ENCODE assay signal across 36 mouse cellular contexts in genomic region chr2:129679066-129679465, GRCm38 (mm10). TPM values are rescaled to one million over a fixed set of nuclear protein-coding genes. Genes with fewer than 3 reads are reported as not detected.
"Had no signal": no experiment of that assay in that cellular context is flagged by ENCODE, and none has a peak within 500 bp of the region (broad histone marks: within the 10 kb centered on the region; RNA-seq: fewer than 3 reads in every experiment).

No protein-coding gene starts in this region.

- DNase-seq: heart, postnatal 10 days; heart, postnatal 14 days; heart, postnatal 36 days; kidney, adult 11 months; kidney, adult 18-20 months; kidney, adult 2 months; kidney, adult 8-10 months; kidney, adult 9 months; kidney, postnatal 10 days; kidney, postnatal 14 days; kidney, postnatal 25 days; kidney, postnatal 36 days; kidney, postnatal 4 days; layer of hippocampus, adult 9-11 months; layer of hippocampus, postnatal 36 days had no signal

- H3K27ac ChIP-seq: heart, embryonic 13.5 days; heart, embryonic 15.5 days; hindbrain, embryonic 10.5 days; hindbrain, embryonic 12.5 days; hindbrain, embryonic 13.5 days; hindbrain, embryonic 14.5 days; hindbrain, embryonic 15.5 days; hindbrain, postnatal 0 days; intestine, embryonic 15.5 days; kidney, embryonic 15.5 days; kidney, postnatal 0 days; layer of hippocampus, adult 2 months; left cerebral cortex, adult 2 months had no signal

- H3K9me3 ChIP-seq: heart, embryonic 12.5 days; heart, embryonic 13.5 days; heart, embryonic 15.5 days; hindbrain, embryonic 10.5 days; hindbrain, embryonic 12.5 days; hindbrain, embryonic 13.5 days; hindbrain, embryonic 15.5 days; intestine, embryonic 15.5 days; kidney, embryonic 15.5 days had no signal

- ATAC-seq: hindbrain, embryonic 16.5 days; hindbrain, postnatal 0 days; inflammation-experienced regulatory T-cells, adult 6 months; intestine, embryonic 15.5 days; intestine, embryonic 16.5 days had no signal

- H3K36me3 ChIP-seq: heart, embryonic 12.5 days; heart, embryonic 13.5 days; heart, embryonic 15.5 days; hindbrain, embryonic 10.5 days; hindbrain, embryonic 12.5 days; hindbrain, embryonic 13.5 days; hindbrain, embryonic 15.5 days; intestine, embryonic 15.5 days; kidney, embryonic 15.5 days had no signal

- H3K27me3 ChIP-seq: intestine, embryonic 15.5 days; kidney, embryonic 15.5 days had no signal

- H3K4me3 ChIP-seq: heart, embryonic 12.5 days; heart, embryonic 13.5 days; heart, embryonic 15.5 days; hindbrain, embryonic 10.5 days; hindbrain, embryonic 12.5 days; hindbrain, embryonic 13.5 days; hindbrain, embryonic 15.5 days; intestine, embryonic 15.5 days; kidney, embryonic 15.5 days; layer of hippocampus, adult 2 months; left cerebral cortex, adult 2 months had no signal

- H3K4me2 ChIP-seq: heart, embryonic 11.5 days; heart, embryonic 12.5 days; heart, embryonic 13.5 days; heart, embryonic 15.5 days; hindbrain, embryonic 12.5 days; hindbrain, embryonic 13.5 days; hindbrain, embryonic 14.5 days; hindbrain, embryonic 15.5 days; intestine, embryonic 15.5 days; kidney, embryonic 15.5 days had no signal

- H3K4me1 ChIP-seq: heart, embryonic 12.5 days; heart, embryonic 13.5 days; heart, embryonic 15.5 days; hindbrain, embryonic 15.5 days; intestine, embryonic 15.5 days had no signal

- H3K9ac ChIP-seq: heart, embryonic 12.5 days; heart, embryonic 13.5 days; heart, embryonic 15.5 days; hindbrain, embryonic 12.5 days; hindbrain, embryonic 13.5 days; hindbrain, embryonic 14.5 days; hindbrain, embryonic 15.5 days; intestine, embryonic 15.5 days; kidney, embryonic 15.5 days had no signal

RNA-seq across cellular contexts. Expression of gene Pdyn, which starts 20.6 kb away (rescaled TPM):
- total RNA-seq: heart, adult 8-10 months; heart, postnatal 10 days; heart, postnatal 14 days; heart, postnatal 25 days; heart, postnatal 36 days; hematopoietic stem cell, adult 5-6 weeks had no signal
- polyA plus RNA-seq: heart, embryonic 13.5 days; inflammation-experienced regulatory T-cells, adult 6 months; kidney, adult 2 months had no signal
